Mouse (Mus musculus) kidney, postnatal 10 days (tissue): ENCODE data around the gene Fuca1.
"Not testable (repeated sequence)": the region's sequence is repeated elsewhere in the genome, so short reads cannot be mapped to it uniquely, and the experiment has no call there.

Source experiments
- DNase-seq: peaks from one replicate; pipeline ENCODE4 v3.0.0; 2021; ENCODE audit warnings: mixed read lengths

The Fuca1 gene

GRCm38 (mm10) chr4:135925341-135925740 is 4.8 kb downstream of the Fuca1 start:
- DNase-seq: peak; percentile 37

DNA sequence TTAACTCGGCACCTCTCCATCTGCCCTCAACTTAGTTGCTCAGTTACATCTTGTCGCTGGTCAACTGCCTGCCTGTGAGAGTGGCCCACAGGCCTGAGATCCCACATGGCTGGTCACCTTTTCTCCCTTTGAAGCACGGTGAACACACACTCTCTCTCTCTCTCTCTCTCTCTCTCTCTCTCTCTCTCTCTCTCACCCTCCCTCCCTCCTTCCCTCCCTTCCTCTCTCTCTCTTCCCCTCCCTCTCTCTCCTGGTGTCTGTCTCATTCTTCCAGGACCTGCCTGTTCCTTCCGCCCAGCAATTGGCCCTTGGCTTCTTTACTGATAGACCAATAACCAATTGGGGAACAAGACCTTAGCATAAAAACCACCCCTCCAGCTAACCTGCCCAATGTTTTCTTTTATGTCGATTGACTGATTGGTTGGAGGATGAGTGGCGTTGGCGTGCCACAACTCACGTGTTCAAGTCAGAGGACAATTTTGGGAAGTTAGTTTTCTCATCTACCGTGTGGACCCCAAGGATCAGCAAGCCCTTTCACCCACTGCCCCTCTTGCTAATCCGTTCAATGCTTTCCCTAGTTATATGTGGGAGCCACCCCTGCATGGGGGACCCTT is 5.8 kb downstream of the Fuca1 start:
- DNase-seq: no peak

DNA sequence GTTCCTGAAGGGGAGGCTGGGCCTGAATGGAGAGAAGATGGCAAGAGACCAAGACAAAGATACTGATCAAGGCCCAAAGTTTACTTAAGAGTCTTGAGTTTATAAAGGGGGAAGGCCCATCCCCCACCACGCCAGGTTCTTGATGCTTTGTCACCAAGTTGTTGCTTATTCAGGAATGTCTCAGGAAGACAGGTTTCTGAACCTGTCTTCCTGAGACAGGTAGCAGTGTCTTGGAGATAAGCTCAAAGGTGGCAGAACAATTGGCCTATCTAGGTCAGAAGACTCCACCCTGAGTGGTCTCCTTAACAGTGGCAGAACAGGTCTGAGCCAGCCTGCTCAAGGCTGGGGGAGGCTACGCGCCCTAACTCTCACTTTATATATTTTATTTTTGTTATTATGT is 6.3 kb downstream of the Fuca1 start:
- no peak for DNase-seq

DNA sequence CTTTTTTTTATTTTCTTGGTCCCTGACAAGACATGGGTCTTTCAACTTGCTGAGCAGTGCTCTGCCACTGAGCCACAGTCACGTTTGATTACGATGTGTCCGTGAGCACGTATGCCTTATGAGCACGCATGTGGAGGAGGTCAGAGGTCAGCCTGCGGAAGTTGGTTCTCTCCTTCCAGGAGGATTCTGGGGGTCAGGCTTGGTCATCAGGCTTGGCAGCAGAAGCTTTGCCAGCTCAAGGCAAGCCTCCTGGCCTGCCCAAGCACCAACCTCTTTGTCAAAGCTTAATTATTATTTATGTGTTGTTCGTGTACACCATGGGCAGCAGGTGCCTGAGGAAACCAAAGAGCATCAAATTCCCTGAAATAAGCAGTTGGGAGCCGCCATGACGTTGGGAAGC is 7.8 kb downstream of the Fuca1 start:
- no peak for DNase-seq

GRCm38 (mm10) chr4:135929405-135929804 is 8.9 kb downstream of the Fuca1 start:
- no peak for DNase-seq

DNA sequence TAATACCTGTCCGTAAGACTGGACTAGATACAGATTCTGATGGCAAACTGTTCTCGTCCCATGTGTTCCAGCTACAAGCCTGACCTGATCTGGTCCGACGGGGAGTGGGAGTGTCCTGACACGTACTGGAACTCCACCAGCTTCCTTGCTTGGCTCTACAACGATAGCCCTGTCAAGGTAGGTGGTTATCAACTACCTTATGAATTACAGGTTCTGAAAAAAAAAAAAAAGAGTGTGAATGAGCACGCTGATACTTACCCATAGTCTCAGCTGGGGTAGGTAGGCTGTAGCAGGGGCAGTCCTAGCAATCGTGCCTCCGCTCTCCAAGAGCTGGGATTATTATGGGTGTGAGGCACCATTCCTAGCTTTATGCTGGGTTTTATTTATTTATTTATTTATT is 9.3 kb downstream of the Fuca1 start:
- no peak for DNase-seq

DNA sequence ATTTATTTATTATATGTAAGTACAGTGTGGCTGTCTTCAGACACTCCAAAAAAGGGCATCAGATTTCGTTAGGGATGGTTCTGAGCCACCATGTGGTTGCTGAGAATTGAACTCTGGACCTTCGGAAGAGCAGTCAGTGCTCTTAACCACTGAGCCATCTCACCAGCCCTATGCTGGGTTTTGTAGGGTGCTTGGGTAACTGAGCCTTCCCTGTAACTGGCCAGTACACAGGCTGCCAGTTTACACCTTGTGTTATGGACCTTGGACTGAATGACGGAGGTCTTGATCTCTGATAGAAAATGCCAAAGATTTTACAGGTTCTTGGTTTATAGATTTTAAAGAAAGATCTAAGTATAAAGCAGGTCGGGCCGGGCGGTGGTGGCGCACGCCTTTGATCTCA is 9.7 kb downstream of the Fuca1 start:
- no peak for DNase-seq

DNA sequence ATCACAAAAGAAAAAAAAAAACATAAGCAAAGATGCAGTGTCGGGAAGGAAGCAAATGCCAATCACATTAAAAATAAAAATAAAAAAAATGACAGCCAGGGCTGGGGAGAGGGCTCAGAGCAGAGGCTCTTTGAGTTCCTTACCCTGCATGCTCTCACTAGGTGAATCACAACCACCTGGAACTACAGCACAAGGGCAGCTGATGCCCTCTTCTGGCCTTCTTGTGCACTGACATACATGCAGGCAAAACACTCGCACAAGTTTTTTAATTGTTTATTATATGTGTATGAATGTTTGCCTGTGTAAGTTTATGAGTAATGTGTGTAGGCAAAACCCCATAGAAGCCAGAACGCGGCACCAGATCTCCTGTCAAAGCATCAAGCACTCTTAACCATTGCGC is 11.3 kb downstream of the Fuca1 start:
- DNase-seq: peak; percentile 49

DNA sequence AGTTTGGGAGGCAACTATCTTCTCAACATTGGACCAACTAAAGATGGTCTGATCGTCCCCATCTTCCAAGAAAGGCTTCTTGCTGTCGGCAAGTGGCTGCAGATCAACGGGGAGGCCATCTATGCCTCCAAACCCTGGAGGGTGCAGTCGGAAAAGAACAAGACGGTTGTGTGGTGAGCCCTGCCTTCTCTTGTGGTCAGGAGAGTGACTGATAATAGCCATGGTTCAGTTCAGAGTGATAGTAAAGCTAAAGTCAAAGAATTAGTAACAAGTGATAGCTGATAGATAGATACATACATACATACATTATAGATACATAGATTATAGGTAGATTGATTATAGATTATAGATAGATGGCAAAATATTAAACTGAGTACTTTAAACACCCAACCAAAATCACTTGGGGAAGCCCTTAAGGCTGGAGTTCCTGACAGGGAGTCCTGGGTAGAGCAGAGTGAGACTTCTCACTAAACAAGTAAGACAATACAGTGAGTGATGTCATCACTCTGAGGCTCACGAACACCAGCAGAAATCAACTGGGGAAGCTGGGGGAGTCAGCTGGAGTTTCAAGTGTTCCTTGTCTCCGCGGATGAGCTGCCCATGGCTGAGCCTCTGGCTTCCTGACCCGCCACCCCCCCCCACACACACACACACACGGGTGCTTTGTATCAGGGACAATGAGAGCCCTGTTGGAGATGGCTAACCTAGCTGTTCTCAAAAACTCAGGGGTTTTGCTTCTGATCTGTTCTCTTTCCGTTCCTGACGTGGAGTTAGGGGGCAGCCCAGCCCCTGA is 14.4 kb downstream of the Fuca1 start:
- DNase-seq: no peak

- DNase-seq: no peak
These were observed 15.0 kb downstream of the Fuca1 start for GRCm38 (mm10) chr4:135935502-135935901.

DNA sequence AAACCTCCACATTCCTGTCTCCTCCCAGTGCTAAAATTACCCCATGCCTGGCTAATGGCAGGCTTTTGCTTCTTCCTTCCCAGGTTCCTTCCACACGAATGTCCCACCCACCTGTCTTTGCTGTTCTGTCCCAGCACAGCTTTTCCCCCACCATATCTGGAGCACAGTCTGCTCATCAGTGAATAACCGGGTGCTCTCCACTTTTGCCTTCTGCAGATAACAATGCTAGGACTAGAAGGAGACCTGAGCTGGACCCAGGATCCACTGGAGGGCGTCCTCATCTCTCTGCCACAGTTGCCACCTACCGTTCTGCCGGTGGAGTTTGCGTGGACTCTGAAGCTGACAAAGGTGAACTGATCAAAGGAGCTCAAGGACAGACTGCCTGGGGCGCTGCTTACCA is 18.3 kb downstream of the Fuca1 start:
- DNase-seq: no peak

- not testable (repeated sequence) for DNase-seq
These were observed 20.5 kb downstream of the Fuca1 start for GRCm38 (mm10) chr4:135941026-135941425.

DNA sequence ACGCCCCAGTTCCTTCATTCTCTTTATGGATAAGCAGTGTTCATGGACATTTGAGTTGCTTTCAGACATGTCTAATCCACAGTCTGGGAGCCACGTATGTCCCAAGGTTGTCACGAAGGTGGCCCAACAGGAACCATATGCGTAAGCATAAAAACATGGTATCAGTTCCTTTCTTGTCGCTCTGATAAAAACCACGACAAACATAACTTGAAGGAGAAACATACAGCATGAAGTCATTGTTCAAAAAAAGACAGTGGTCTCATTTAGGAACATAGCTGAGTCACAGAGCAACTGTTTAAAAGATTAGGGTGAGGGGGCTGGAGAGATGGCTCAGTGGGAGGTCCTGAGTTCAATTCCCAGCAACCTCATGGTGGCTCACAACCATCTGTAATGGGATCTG is 21.7 kb downstream of the Fuca1 start:
- DNase-seq: no peak

- DNase-seq: no peak
These were observed 22.9 kb downstream of the Fuca1 start for GRCm38 (mm10) chr4:135943389-135943788.

GRCm38 (mm10) chr4:135945706-135946105 is 25.2 kb downstream of the Fuca1 start:
- no peak for DNase-seq

DNA sequence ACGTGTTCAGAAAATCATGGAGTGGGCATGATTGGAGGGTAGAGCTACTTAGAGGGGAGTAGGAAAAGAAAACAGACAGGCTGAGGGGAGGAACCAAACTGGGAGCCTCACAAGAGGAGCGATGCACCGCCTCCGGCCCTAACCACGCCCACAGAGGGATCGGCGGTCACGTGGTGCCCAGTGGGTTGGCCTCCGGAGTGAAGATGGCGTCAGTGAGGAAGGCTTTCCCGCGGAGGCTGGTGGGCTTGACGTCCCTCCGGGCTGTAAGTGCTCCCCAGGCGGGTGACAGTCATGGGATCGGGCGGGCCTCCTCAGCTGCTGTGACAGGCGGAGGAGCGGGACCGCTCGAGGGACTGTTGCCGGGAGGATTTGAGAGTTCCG is 25.7 kb downstream of the Fuca1 start, which contains the start of gene Hmgcl:
TSS of gene Hmgcl (plus strand) at position 171 of the 381 bp plus-strand sequence.
- peak; percentile 98 for DNase-seq

DNA sequence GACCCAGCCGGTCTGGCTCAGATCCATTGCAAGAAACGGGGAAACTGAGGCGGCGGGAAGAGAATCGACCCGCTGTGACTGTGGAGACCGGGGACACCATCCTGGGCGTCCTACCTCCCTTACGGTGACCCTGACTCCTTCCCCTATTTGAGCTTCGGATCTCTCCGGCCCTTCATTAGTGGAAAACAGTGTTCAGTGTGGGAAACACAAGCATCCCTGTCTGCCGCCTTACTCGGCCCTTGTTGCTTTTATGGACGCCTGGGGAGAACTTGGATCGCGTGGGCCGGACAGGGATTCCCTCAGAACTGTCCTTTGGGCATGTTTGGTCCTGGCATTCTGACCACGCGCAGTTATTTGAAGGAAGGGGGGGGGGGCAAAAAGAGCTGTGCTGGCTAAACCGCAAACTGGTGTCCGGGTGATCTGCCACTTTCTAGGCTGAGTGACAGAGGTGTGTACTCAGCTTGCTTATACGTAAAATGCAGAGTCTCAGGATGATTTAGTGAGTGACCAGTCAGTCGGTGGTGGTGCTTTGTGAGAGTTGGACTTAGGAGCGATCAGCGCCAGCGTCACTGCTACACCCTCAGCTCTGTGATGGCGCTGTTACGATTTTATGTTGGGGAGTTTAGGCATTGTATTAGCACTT is 26.2 kb downstream of the Fuca1 start:
- peak; percentile 30 for DNase-seq

GRCm38 (mm10) chr4:135948142-135948541 is 27.6 kb downstream of the Fuca1 start:
- no peak for DNase-seq

DNA sequence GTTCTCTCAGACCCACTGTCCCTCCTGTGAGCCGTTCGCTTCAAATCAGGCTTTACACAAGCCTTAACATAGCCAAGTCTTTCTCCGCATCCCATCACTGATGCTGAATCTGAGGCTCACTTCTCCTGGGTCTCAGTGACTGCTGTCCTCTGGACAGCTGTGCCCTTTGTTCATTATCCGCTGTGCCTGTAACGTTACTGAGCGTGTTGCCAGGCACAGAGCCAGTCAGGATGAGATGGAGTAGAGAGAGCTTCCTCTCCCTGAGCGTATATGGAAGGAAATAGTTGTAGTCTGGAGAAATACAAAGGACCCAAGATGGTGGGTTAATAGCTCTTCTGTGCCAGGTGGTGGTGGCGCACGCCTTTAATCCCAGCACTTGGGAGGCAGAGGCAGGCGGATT is 28.9 kb downstream of the Fuca1 start:
- peak; percentile 66 for DNase-seq

DNA sequence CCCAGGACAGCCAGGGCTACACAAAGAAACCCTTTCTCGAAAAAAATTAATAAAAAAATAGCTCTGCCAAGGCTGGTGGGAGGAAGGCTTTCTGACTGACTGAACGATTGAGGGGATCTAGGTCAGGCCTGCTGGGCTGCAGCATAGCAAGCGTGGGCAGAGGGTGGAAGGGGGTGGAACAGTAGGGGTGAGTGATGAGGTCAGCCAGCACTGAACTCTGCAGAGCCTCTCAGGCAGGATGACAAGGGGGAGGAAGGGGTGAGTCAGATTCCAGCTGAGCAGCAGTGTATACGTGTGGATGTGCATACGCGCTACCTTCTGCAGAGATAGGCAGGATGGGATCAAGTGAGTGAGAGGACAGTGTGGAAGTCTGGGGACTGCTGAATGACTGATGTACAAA is 29.4 kb downstream of the Fuca1 start:
- peak; percentile 60 for DNase-seq

DNA sequence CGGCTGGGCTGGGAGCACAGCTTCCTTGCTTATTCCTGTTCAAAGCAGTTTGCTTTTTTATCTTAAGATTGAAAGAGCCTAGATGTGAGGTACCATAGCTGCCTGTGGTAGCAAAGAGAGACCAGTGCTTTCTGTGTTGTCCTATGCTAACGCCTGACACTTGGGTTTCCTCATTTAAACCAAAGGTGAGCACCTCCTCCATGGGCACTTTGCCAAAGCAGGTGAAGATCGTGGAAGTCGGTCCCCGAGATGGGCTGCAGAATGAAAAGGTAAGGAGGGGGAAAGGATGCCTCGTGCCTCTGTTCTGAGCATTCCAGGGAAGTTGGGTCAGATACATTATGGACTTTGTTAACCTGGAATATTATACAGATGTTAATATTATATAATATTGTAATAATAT is 29.8 kb downstream of the Fuca1 start:
- DNase-seq: no peak

DNA sequence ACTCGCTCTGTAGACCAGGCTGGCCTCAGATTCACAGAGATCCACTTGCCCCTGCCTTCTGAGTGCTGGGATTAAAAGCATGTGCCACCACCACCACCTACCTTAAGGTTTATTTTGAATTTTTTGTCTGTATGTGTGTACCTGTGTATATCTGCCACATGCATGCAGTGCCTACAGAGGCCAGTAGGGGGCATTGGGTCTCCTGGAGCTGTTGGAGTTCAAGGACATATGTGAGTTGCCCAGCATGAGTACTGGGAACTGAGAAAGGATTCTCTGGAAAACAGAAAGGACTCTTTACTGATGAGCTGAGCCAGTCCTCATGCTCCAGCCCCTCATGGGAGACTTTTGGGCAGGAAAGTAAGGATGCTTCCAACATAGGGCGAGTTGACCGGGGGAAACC is 31.0 kb downstream of the Fuca1 start:
- no peak for DNase-seq

- no peak for DNase-seq
These were observed 32.6 kb downstream of the Fuca1 start for GRCm38 (mm10) chr4:135953179-135953578.

- peak; percentile 87 for DNase-seq
These were observed 33.7 kb downstream of the Fuca1 start for GRCm38 (mm10) chr4:135954241-135954640.
